Mouse (Mus musculus) A20 (cell line): ENCODE measurements at regions not wholly inside any gene's neighbourhood (a gene's known extent, or its start where the extent isn't known, plus 50 kb on each side); places are given as distances from the start of the nearest gene placed in this dataset.

Experiments
- DNase-seq: peaks from one replicate; pipeline ENCODE4 v3.0.0-alpha.2; 2011; ENCODE audit warnings: low read depth, low spot score

DNA sequence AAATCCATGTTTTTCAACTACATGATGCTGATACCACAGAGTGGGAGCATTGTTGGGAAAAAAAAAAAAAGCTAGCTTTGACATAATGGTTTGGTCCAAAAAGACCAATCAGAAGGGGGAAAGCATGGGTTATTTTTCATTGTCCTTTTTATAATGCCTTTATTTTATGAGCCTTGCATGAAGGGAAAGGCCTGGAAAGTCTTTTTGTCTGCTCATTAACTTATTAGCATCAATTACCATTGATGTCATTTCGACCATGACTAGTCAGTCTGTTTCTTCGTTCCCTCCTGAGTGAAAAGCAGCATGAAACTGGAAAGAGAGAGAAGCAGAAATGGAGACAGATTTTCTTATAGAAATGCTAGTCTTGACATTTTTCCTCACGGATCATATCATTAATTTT is 532.2 kb upstream of the Gm28269 start:
- DNase-seq = no peak

DNA sequence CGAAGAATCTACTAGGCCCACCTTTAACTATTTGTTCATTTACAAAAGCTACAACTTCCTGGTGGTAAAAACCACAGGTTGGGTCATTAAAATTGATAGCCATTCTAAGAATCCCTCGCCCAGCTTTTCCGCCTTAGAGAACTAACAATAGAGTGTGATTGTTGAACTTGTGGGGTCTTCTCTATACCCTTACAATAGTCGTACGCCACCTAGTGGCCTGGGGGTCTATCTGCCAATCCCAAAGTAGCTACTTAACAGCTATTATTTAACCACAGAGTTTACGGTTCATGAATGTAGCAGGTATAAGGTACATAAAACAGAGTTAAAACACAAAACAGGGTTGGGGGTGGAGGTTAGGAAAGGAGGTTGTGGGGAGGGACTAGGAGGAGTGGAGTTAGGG is 504.1 kb upstream of the Gm28269 start:
- DNase-seq = peak; percentile 1
